Mouse (Mus musculus) cortical plate, adult 2 months (tissue): Measurements from ENCODE around the gene Olfr51. TPM values are rescaled to one million over a fixed set of nuclear protein-coding genes. Genes with fewer than 3 reads are reported as not detected.
A peak's percentile ranks its signal among the peaks of the same experiment; 100 is the strongest.
"Not testable (repeated sequence)": the region's sequence is repeated elsewhere in the genome, so short reads cannot be mapped to it uniquely, and the experiment has no call there.

Experiments used
- H3K27ac ChIP-seq: fragments of 200-500 bp; 2 replicates; pipeline ENCODE4 v1.5.1; 2012; ENCODE audit warnings: low read length, control low read depth, inconsistent platforms; ENCODE audit not compliant: insufficient read depth
- H3K4me1 ChIP-seq: fragments of 200-500 bp; 2 replicates; pipeline ENCODE4 v1.6.1; 2011; ENCODE audit warnings: low read length; ENCODE audit not compliant: control insufficient read depth, insufficient read depth
- H3K4me3 ChIP-seq: fragments of 200-500 bp; 2 replicates; pipeline ENCODE4 v1.5.1; 2011; ENCODE audit warnings: mild to moderate bottlenecking, low read length, control low read depth; ENCODE audit not compliant: insufficient read depth
- CTCF ChIP-seq: fragments of 200-500 bp; IDR thresholded peaks from 2 replicates; pipeline ENCODE4 v1.5.1; 2011; ENCODE audit warnings: mild to moderate bottlenecking, control low read depth, low read length; ENCODE audit not compliant: insufficient read depth; ENCODE audit errors: extremely low read depth
- POLR2A ChIP-seq: fragments of 200-500 bp; IDR thresholded peaks from 2 replicates; pipeline ENCODE4 v1.6.1; 2011; ENCODE audit warnings: mild to moderate bottlenecking, low read length, control low read depth; ENCODE audit not compliant: insufficient read depth; ENCODE audit errors: extremely low read depth
- polyA plus RNA-seq: library from polyadenylated mRNA; depleted of rRNA; stranded (reverse); fragments of >200 nt; gene quantifications from 2 replicates; pipeline ENCODE4 v1.2.3, GENCODE M21; 2012; rRNA removed

Gene Olfr51
- polyA plus RNA-seq, result not detected in 2 replicates

DNA sequence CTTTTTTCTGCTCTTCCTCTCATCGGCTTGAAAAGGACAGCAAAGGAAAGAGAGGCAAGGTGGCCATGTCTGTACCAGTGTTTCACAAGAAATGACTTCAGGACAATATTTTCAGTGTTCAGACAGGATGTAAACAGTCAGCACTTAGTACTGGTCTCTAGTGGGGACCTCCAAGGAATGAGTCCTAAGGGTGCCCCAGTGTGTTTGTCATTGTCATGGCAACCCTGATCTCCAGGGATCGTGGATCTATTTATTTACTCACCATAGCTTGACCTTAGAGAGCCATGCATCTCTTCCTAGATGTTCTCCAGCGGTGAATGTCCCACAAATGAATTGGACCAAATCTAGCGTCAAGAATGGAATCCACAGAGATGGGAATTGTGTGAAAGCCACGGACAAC is at the start of gene Olfr51:
Gene Olfr51, plus strand, starts transcription at position 301 of the 400 bp plus-strand sequence.
- H3K4me1 ChIP-seq, result no peaks in the 10 kb centered on the region
- no peak within 1 kb of the TSS for H3K4me3 ChIP-seq
- no peak within 1 kb of the TSS for H3K27ac ChIP-seq
- TF ChIP-seq POLR2A (no peak), CTCF (no peak)

DNA sequence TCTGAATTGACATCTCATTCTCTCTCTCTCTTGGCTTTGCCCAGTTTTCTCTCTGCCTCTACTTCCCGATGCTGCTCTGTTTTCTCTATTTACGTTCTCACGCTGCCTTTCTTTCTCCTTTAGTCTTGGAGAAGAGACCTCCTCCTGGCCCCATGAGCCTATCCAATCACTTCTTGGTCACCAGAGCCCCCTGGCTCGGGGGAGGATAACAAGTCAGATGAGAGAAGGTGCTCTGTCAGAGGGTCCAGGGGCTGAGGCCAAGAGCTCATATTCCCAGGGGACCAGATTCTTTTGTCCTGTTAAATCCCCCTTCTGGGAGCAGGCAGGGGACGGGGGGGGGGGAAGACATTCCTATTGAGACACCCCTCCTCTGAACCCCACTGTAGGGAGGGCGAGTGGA is 49.7 kb upstream of the Olfr51 start, which contains the start of gene Prop1:
Gene Prop1, minus strand, starts transcription at position 101 of the 400 bp plus-strand sequence.
- no peak for TF ChIP-seq CTCF
- no peak for TF ChIP-seq POLR2A
- H3K27ac ChIP-seq, result no peak within 1 kb of the TSS
- no peak within 1 kb of the TSS for H3K4me3 ChIP-seq
- H3K4me1 ChIP-seq, result no peaks in the 10 kb centered on the region

DNA sequence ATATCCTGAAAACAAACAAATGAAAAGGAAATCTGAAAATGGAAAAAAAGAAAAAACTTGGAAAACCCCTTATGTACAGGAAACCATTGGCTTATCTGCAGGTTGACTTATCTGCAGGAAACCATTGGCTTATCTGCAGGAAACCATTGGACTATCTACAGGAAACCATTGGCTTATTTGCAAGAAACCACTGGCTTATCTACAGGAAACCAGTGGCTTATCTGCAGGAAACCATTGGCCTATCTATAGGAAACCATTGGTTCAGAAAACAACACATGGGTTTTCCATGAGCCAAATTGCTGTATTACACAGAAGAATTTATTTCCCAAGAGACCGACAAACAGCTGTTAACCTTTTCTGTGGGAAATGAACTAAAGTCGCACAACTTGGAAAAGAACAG is 38.5 kb upstream of the Olfr51 start:
- H3K4me1 ChIP-seq, result no peaks in the 10 kb centered on the region
- H3K4me3 ChIP-seq, result no peak overlapping the region
- no peak overlapping the region for H3K27ac ChIP-seq
- TF ChIP-seq CTCF, result no peak

DNA sequence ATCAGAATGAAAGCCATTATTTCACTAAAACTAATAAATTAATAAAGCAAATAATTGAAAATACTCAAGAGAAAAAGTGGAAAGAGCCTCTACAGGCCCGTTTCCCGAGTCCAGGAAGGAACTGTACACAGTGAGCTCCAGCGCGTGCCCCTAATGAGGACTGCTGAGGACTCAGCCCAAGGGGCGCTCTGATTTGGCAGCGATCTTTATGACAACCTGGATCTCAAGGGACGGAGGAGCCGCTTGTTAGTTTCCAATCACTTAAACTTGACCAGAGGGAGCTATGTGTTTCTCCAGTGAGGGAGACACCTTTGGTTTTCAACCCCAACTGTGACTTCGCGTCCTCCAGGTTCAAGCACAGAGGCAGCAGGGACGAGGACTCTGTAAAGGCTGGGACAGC is 37.2 kb upstream of the Olfr51 start, which contains the start of gene Olfr1378:
Gene Olfr1378, plus strand, starts transcription at position 301 of the 400 bp plus-strand sequence.
- Histone ChIP-seq H3K4me1 (no peaks in the 10 kb centered on the region), H3K4me3 (no peak within 1 kb of the TSS), H3K27ac (no peak within 1 kb of the TSS)
- TF ChIP-seq POLR2A (no peak), CTCF (no peak)

DNA sequence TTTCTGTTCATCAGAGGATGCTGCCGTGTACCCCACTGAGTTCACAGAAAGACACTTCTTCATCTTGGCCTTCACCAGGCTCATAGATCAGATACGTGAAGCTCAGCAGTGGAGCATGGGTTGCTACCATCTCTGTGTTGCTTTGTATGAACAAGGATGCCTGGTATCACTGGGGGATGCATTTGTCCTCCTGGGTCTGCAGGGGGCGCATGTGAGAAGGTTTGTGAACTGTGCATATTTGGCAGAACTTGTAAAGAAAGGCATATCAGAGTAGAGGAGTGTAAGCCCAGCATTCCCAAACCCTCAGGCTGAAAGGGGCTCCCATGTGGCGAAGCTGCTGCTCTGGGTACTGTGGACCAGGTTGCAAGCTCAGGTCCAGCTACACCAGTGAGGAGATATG is 26.2 kb upstream of the Olfr51 start:
- TF ChIP-seq POLR2A (no peak), CTCF (0 out of 2 replicates have a peak, but pooled peaks have one; percentile 13)
- no peaks in the 10 kb centered on the region for H3K4me1 ChIP-seq

DNA sequence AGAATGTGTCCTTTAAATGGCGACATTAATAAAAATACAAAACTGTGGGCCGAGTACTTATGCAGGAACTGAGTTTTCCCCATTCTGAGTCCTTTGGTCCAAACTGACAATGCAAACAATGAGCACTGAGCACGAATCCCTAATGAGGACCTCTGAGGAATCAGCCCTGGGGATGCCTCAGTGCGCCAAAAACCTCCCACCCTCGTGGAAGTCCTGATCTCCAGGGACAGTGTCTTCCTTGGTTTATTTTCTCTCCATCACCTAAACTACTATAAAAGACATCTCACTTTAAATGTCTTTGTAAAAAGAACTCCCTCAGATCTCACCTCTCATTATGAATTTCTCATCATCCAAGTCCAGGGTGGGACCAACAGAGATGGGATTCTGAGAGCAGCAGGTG is 21.7 kb upstream of the Olfr51 start, which contains the start of gene Olfr1377:
Gene Olfr1377, plus strand, starts transcription at position 301 of the 400 bp plus-strand sequence.
- no peak within 1 kb of the TSS for H3K4me3 ChIP-seq
- no peaks in the 10 kb centered on the region for H3K4me1 ChIP-seq
- TF ChIP-seq POLR2A, result no peak
- no peak for TF ChIP-seq CTCF
- no peak within 1 kb of the TSS for H3K27ac ChIP-seq

More for the DNA sequence above, 26.2 kb upstream of the Olfr51 start:
- Histone ChIP-seq H3K27ac (no peak overlapping the region), H3K4me3 (no peak overlapping the region)

DNA sequence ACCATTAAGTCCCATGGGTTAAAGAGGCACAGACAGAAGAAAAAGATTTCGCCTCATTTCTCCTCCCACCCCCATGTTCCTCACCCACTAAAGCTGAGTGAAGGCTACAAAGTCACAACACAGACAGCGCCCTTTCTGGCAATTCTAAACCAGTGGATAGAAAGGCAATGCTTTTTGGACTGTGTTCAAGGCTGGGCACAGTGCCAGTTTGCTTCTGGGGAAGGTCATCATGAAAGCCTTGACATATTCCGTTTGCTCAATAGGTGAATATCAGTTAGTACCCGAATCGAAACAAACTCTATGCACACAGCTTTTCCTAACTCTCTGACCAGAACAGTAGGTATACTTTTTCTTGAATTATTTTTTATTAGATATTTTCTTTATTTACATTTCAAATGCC is 8.4 kb downstream of the Olfr51 start:
- no peak for TF ChIP-seq CTCF
- no peak for TF ChIP-seq POLR2A
- Histone ChIP-seq H3K4me3 (no peak overlapping the region), H3K4me1 (no peaks in the 10 kb centered on the region), H3K27ac (no peak overlapping the region)

DNA sequence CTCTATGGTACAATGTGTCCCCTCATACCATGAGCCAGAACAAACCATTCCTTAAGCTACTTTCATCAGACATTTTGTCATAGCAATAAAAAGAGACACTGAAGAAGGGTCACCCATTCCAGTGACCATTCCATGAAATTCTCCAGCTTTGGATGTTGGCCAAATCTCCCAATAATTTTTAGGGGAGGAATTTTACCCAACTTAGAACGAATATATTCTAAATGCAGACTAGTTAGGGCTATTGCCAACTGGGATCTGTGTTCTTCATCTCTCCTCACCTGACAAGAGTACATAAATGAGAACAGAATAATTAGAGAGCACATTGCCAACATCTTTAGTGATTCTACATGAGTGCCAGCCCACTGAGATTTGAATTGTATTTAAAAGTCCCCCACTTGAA is 10.5 kb downstream of the Olfr51 start, which contains the start of gene Olfr54:
Gene Olfr54, plus strand, starts transcription at position 301 of the 400 bp plus-strand sequence.
- Histone ChIP-seq H3K4me3 (no peak within 1 kb of the TSS), H3K27ac (no peak within 1 kb of the TSS)
- TF ChIP-seq POLR2A (no peak), CTCF (no peak)

DNA sequence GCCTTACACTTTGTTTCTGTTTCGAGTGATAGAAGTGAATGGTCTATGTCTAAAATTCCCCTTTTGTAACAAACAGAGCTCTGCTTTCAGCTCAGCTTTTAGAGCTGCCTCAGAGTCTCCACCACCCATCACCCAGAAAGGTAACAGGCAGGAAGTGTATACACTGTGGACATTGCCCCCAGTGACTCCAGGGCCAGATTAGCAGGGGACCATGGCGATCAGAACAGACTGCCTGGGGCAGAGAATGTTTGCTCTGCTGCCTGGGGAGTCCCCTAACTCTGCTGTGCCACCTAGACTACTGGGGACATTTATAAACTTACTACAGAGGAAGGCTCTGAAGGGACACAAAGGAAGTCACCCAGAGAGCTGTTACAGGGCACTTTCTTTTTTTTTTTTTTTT is 12.9 kb downstream of the Olfr51 start:
- Histone ChIP-seq H3K4me3 (no peak overlapping the region), H3K4me1 (no peaks in the 10 kb centered on the region), H3K27ac (no peak overlapping the region)
- TF ChIP-seq CTCF, result no peak
- TF ChIP-seq POLR2A, result no peak

More for the DNA sequence above, 10.5 kb downstream of the Olfr51 start, which contains the start of gene Olfr54:
- H3K4me1 ChIP-seq, result no peaks in the 10 kb centered on the region

DNA sequence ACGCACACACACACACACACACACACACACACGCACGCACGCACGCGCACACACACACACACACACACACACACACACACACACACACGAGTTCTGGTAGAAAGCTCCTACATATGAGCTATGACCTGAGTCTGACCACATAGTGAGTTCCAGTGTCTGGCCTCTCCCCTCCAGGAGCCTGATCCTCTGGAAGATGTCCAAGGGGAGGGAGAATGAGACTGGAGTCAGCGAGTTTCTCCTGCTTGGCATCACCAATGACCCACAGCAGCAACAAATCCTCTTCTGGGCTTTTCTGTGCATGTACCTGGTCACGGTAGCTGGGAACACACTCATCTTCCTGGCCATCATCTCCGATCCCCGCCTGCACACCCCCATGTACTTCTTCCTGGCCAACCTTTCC is 23.4 kb downstream of the Olfr51 start:
- not testable (repeated sequence) for H3K4me3 ChIP-seq, H3K27ac ChIP-seq, H3K4me1 ChIP-seq

DNA sequence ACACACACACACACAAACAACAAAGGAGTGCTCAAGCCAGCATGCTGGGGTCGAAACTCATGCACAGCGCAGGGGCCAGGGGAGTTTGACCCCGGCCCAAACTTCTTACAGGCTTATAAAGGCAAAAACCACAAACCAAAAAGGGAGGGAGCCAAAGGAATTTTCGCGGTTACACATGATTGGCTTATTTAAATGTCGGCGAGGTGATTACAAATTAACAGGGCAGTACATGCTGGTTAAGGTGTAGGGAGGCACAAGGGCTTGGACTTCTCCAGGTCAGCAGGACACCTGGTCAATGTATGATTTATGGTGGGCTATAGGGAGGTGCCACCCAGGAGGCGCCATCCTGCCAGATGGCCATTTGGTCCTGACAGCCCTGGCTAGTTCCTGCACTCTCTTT is 26.0 kb downstream of the Olfr51 start:
- not testable (repeated sequence) for H3K4me1 ChIP-seq, H3K27ac ChIP-seq, H3K4me3 ChIP-seq
